ENCODE assay signal across 24 mouse cellular contexts in genomic region chr17:78993670-78994069, GRCm38 (mm10). TPM values are rescaled to one million over a fixed set of nuclear protein-coding genes. Genes with fewer than 3 reads are reported as not detected.
A peak's percentile ranks its signal among the peaks of the same experiment; 100 is the strongest.
DNase-seq lines count a peak whose midpoint lies in the region; ATAC-seq and TF ChIP-seq lines count a peak whose summit lies in the region.
"Had no signal": no experiment of that assay in that cellular context is flagged by ENCODE, and none has a peak within 500 bp of the region (broad histone marks: within the 10 kb centered on the region; RNA-seq: fewer than 3 reads in every experiment).

No protein-coding gene starts in this region.

- H3K4me3 ChIP-seq in forebrain, postnatal 0 days (ENCODE audit: low read depth, low read length): no peak overlapping the region
- H3K4me3 ChIP-seq in forebrain, embryonic 13.5 days: no peak overlapping the region
- H3K4me3 ChIP-seq: embryonic facial prominence, embryonic 10.5 days; forebrain, embryonic 12.5 days; heart, adult 2 months; heart, embryonic 13.5 days; hindbrain, embryonic 12.5 days; midbrain, embryonic 12.5 days; neural tube, embryonic 12.5 days had no signal

- H3K9me3 ChIP-seq in forebrain, postnatal 0 days (ENCODE audit: low read length): no peaks in the 10 kb centered on the region
- H3K9me3 ChIP-seq in forebrain, embryonic 13.5 days (replicated peaks): no peaks in the 10 kb centered on the region
- H3K9me3 ChIP-seq: embryonic facial prominence, embryonic 10.5 days; forebrain, embryonic 12.5 days; G1E; heart, embryonic 13.5 days; hindbrain, embryonic 12.5 days; midbrain, embryonic 12.5 days; neural tube, embryonic 12.5 days had no signal

- no peak overlapping the region for H3K9ac ChIP-seq in forebrain, postnatal 0 days
- H3K9ac ChIP-seq in forebrain, embryonic 13.5 days: no peak overlapping the region
- H3K9ac ChIP-seq: forebrain, embryonic 12.5 days; heart, embryonic 13.5 days; hindbrain, embryonic 12.5 days; midbrain, embryonic 12.5 days; neural tube, embryonic 12.5 days had no signal

- ATAC-seq in forebrain, postnatal 0 days: peak; percentile 76
- no peak for ATAC-seq in forebrain, embryonic 13.5 days

- H3K4me1 ChIP-seq in forebrain, postnatal 0 days (ENCODE audit: insufficient read depth): no peaks in the 10 kb centered on the region
- 0 out of 2 replicates have a peak, but pooled peaks cover 5% of the 10 kb centered on the region for H3K4me1 ChIP-seq in forebrain, embryonic 13.5 days
- H3K4me1 ChIP-seq: forebrain, embryonic 12.5 days; hindbrain, embryonic 12.5 days; midbrain, embryonic 12.5 days had no signal

- no peaks in the 10 kb centered on the region for H3K27me3 ChIP-seq in forebrain, postnatal 0 days (ENCODE audit: insufficient read depth, low read length)
- no peaks in the 10 kb centered on the region for H3K27me3 ChIP-seq in forebrain, embryonic 13.5 days
- H3K27me3 ChIP-seq: CH12.LX; forebrain, embryonic 12.5 days; heart, embryonic 13.5 days; hindbrain, embryonic 12.5 days; midbrain, embryonic 12.5 days; neural tube, embryonic 12.5 days had no signal

- no peaks in the 10 kb centered on the region for H3K36me3 ChIP-seq in forebrain, postnatal 0 days (ENCODE audit: insufficient read depth)
- no peaks in the 10 kb centered on the region for H3K36me3 ChIP-seq in forebrain, embryonic 13.5 days (ENCODE audit: poor library complexity, severe bottlenecking)
- H3K36me3 ChIP-seq: forebrain, embryonic 12.5 days; G1E; heart, embryonic 13.5 days; hindbrain, embryonic 12.5 days; midbrain, embryonic 12.5 days; neural tube, embryonic 12.5 days had no signal

- no peak overlapping the region for H3K4me2 ChIP-seq in forebrain, postnatal 0 days (ENCODE audit: low read depth)
- no peak overlapping the region for H3K4me2 ChIP-seq in forebrain, embryonic 13.5 days
- H3K4me2 ChIP-seq: forebrain, embryonic 12.5 days; heart, embryonic 13.5 days; hindbrain, embryonic 12.5 days; midbrain, embryonic 12.5 days; neural tube, embryonic 12.5 days had no signal

- no peak for DNase-seq in forebrain, postnatal 0 days
- DNase-seq in left cerebral cortex, adult 11 months (ENCODE audit: low spot score): peak; percentile 28
- DNase-seq in left cerebral cortex, adult 9 months (ENCODE audit: low spot score in 2 of 2): no peak
- peak; percentile 4 for DNase-seq in fibroblast of lung, adult 2 months (ENCODE audit: low read depth)
- DNase-seq in telencephalon, adult 2 months (ENCODE audit: low read depth, low spot score): peak; percentile 70
- DNase-seq in kidney, adult 9 months: no peak
- DNase-seq: adrenal gland, adult 2 months; B cell, adult 2 months; cerebellum, adult 2 months; gastrocnemius, postnatal 25 days; kidney, adult 11 months; right cerebral cortex, postnatal 4 days; thymus, postnatal 25 days had no signal

- TF ChIP-seq CTCF in forebrain, postnatal 0 days (IDR thresholded peaks at IDR 0.05; ENCODE audit: low read depth): no peak

- H3K27ac ChIP-seq in forebrain, postnatal 0 days (ENCODE audit: low read depth, low read length): no peak overlapping the region
- H3K27ac ChIP-seq in forebrain, embryonic 13.5 days: no peak overlapping the region
- H3K27ac ChIP-seq: embryonic facial prominence, embryonic 10.5 days; forebrain, embryonic 12.5 days; heart, embryonic 13.5 days; hindbrain, embryonic 12.5 days; kidney, postnatal 0 days; midbrain, embryonic 12.5 days; neural tube, embryonic 12.5 days had no signal

- WGBS in forebrain, postnatal 0 days: 44% methylated on average over 2 of the region's 2 CpGs
- WGBS in forebrain, embryonic 13.5 days: 37% methylated on average over 2 of the region's 2 CpGs

RNA-seq across cellular contexts. Expression of gene Prkd3, which starts 26.9 kb away (rescaled TPM):
- 28.2 and 29.7 TPM in 2 replicates for total RNA-seq in forebrain, postnatal 0 days (2014; rRNA removed)
- 8.6 and 9.6 TPM in 2 replicates for polyA plus RNA-seq in forebrain, postnatal 0 days (2015; fragmentation: Nextera tagmentation; extraction: Ambion mirVana)
- 33.8 and 35.7 TPM in 2 replicates for polyA plus RNA-seq in forebrain, embryonic 13.5 days (2015; fragmentation: Nextera tagmentation; extraction: Ambion mirVana)
- total RNA-seq: CH12.LX had no signal
- polyA plus RNA-seq: G1E had no signal

RNA-seq across cellular contexts. Expression of gene Ndufaf7, which starts 56.7 kb away (rescaled TPM):
- 32.5 and 32.7 TPM in 2 replicates for total RNA-seq in forebrain, postnatal 0 days (2014; rRNA removed)
- 49.9 and 66.4 TPM in 2 replicates for polyA plus RNA-seq in forebrain, postnatal 0 days (2015; fragmentation: Nextera tagmentation; extraction: Ambion mirVana)
- polyA plus RNA-seq in forebrain, embryonic 13.5 days (2015; fragmentation: Nextera tagmentation; extraction: Ambion mirVana): 53.8 and 59.1 TPM in 2 replicates

RNA-seq across cellular contexts. Expression of gene Cebpz, which starts 56.8 kb away (rescaled TPM):
- 31.9 and 32.2 TPM in 2 replicates for total RNA-seq in forebrain, postnatal 0 days (2014; rRNA removed)
- polyA plus RNA-seq in forebrain, postnatal 0 days (2015; fragmentation: Nextera tagmentation; extraction: Ambion mirVana): 49.8 and 50.0 TPM in 2 replicates
- 65.1 and 72.3 TPM in 2 replicates for polyA plus RNA-seq in forebrain, embryonic 13.5 days (2015; fragmentation: Nextera tagmentation; extraction: Ambion mirVana)

RNA-seq across cellular contexts. Expression of gene Qpct, which starts 58.0 kb away (rescaled TPM):
- 24.8 and 26.3 TPM in 2 replicates for total RNA-seq in forebrain, postnatal 0 days (2014; rRNA removed)
- polyA plus RNA-seq in forebrain, postnatal 0 days (2015; fragmentation: Nextera tagmentation; extraction: Ambion mirVana): 21.5 and 26.5 TPM in 2 replicates
- polyA plus RNA-seq in forebrain, embryonic 13.5 days (2015; fragmentation: Nextera tagmentation; extraction: Ambion mirVana): 8.1 and 8.8 TPM in 2 replicates
- total RNA-seq: CH12.LX had no signal
- polyA plus RNA-seq: G1E had no signal

Comparison
In these comparisons a context has a peak if more than half of its experiments do, and no peak if none do; other contexts are left out.
1. DNase-seq: peak in left cerebral cortex, adult 11 months (single experiment), fibroblast of lung, adult 2 months (single experiment) and telencephalon, adult 2 months (single experiment); none in forebrain, postnatal 0 days (single experiment), left cerebral cortex, adult 9 months (0 of 2) and kidney, adult 9 months (single experiment).